Mouse (Mus musculus) ovary, postnatal 14 days (tissue): ENCODE data around the gene Pcx.

ENCODE experiments used
- DNase-seq: peaks from one replicate; pipeline ENCODE4 v3.0.0; 2022; ENCODE audit warnings: low spot score

Gene Pcx

DNA sequence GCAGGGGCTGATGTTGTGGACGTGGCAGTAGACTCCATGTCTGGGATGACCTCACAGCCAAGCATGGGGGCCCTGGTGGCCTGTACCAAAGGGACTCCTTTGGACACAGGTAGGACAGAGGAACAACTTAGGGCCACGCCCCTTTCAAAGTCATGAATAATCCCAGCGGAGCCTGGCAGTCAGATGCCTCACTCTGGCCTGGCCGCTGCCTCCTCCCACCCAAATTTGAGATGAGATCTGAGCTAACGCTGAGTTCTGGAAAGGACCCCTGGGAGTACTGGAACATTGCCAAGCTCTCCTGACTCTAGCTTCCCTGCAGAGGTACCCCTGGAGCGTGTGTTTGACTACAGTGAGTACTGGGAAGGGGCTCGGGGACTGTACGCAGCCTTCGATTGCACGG is 109.2 kb downstream of the Pcx start:
- DNase-seq = no peak

- DNase-seq = no peak
Observed at GRCm38 (mm10) chr19:4620721-4621120, 110.4 kb downstream of the Pcx start.

DNA sequence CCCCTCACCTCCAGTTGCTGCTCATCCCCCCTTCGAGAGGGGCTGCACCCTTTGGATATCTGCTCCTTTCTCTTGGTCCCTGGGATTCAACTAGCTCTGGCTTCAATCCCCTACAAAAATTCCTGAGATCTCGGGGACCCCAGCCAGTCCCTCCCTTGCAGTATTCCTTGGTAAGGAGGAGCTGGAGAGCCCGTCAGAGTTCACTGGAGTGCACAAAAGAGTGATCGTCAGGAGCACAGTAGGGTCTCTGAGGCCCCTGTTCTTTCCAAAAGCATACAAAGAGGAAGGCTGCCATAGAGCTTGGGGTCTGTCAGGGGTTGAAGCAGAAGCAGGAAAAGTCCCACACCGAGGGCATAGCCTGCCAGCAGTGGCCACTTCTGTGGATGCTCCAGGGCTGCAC is 112.5 kb downstream of the Pcx start:
- DNase-seq = no peak

DNA sequence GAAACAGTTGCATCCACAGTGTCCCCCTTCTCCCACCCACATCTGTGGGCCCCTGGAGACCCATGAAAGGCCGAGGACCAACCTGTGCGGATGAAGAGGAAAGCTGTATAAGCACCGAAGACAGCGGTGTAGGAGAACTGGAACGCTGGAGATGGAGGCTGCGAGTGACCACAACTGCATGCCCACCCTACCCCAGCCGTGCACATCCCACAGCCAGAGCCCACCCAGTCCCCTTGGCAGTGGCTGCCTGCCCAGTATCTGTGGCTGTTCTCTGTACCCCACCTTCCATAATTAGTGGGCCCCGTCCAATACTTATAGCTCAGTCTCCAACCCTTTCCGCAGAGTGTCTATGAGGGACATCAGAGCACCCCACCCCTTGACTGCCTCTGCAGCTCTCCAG is 113.1 kb downstream of the Pcx start:
- no peak for DNase-seq

DNA sequence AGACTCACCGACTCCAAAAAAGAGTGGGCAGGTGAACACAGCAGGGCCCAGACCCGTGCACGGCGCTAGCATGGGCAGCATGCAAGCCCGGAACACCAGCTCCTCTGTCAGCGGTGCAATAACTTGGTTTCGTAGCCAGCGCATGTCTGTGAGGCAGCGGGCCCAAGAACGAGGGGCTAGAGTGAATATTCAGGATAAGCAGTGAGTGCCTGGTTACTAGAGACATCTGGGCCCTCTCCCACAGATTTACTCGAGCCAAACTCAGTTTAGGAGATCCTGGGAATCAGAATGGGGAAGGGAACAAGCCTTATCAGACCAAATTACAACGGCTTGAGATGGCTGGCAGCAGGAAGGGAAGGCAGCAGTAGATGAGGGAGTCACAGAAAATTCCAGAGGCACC is 113.7 kb downstream of the Pcx start:
- DNase-seq = no peak

- no peak for DNase-seq
Observed at GRCm38 (mm10) chr19:4624406-4625178, 114.3 kb downstream of the Pcx start.

- peak; percentile 89 for DNase-seq
Observed at GRCm38 (mm10) chr19:4625179-4625828, 115.0 kb downstream of the Pcx start, which contains the start of gene Rce1. Gene Rce1 (minus strand): TSS chr19:4625641.

GRCm38 (mm10) chr19:4625829-4626535 is 115.7 kb downstream of the Pcx start:
- no peak for DNase-seq

- peak; percentile 57 for DNase-seq
Observed at GRCm38 (mm10) chr19:4628819-4629218, 118.5 kb downstream of the Pcx start.

DNA sequence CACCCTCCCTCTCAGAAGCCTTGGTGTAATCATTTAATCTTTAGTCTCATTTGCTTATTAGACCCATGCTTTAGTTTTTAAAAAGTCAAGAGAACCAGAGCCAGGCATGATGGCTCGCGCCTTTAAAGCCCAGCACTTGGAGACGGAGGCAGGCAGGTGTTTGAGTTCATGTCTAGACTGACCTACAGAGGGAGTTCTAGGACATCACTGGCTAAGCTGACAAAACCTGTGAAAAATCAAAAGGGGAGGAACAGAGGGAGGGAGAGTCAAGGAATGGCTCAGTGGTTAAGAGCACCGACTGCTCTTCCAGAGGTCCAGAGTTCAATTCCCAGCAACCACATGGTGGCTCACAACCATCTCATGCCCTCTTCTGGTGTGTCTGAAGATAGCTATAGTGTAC is 125.7 kb downstream of the Pcx start:
- DNase-seq = no peak

DNA sequence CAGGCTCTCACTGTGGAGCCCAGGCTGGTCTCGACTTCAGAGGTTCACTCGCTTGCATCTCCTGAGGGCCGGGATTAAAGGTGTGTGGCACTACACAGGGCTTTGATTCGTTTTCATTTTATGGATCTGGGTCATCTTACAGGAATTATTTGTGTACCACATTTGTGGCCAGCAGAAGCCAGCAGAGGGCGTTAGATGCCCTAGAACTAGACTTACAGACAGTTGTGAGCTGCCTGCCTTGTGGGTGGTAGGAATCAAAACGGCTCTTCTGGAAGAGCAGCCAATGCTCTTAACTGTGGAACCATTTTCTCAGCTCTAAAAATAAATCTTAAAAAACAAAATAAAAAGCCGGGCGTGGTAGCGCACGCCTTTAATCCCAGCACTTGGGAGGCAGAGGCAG is 134.0 kb downstream of the Pcx start:
- DNase-seq = no peak

GRCm38 (mm10) chr19:4646917-4647492 is 136.7 kb downstream of the Pcx start:
- DNase-seq = no peak

DNA sequence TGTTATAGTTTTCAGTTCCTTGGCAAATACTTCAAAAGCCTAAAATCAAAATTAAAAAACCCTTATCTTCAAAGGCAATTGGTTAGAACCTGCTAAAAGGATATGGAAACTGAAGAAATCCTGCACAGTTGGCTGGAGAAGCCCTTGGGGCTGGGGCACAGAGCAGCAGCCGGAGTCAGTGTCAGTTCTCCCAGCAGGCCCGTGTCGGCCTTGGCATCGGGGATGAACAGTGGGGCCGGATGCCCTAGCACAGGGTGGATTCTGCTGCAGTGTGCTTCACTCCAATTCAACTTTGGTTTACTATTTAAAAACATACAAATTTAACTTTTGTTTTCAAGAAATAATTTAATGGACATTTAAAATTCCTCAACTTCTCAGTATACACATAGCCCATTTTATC is 147.9 kb downstream of the Pcx start:
- no peak for DNase-seq

DNA sequence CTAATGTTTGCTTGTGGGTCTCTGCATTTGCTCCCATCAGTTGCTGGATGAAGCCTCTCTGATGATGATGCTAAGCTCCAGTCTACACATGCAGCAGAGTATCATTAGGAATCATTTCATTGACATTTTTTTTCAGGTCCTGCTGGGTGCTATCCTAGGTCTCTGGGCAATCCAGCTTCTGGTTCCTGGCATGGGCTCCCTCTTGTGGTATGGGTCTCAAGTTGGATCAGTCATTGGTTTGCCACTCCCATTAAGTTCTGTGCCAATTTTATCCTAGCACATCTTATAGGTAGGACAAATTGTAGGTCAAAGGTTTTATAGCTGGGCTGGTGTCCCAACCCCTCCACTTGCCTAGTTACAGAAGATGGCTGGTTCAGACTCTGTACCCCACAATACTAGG is 156.5 kb downstream of the Pcx start:
- DNase-seq = no peak

DNA sequence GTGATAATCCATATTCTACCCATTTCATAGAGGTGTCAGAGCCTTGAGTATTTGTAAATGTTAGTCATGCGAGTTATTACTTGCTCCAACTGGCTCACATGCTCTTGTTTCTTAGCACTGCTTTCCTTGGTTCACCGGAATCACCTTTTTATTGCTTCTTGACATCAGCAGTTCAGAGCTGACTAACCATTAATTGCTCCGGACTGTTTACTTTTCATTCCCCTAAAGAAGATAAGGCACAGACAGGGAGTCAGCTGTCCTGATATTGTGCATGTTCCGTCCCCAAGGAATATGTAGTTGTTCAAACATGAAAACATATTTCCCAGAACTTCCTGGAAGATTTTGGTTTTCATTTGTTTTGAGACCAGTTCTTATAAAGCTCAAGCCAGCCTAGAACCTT is 160.5 kb downstream of the Pcx start:
- no peak for DNase-seq
